Mouse (Mus musculus): ENCODE results near the gene Klhl36. TPM values are rescaled to one million over a fixed set of nuclear protein-coding genes. Genes with fewer than 3 reads are reported as not detected.

Gene Klhl36
- polyA plus RNA-seq, 1 experiment from 2014 or later = 12.2 TPM

- Histone ChIP-seq H3K4me2 (ENCODE audit: low read depth, low read length) (no peak overlapping the region), H3K27ac (ENCODE audit: low read length) (peak overlapping the region; percentile 35; the same call in 1 of the 2 replicates), H3K27me3 (replicated peaks; ENCODE audit: control insufficient read depth, insufficient read depth, low read length) (no peaks in the 10 kb centered on the region), H3K4me3 (ENCODE audit: low read length) (no peak overlapping the region), H3K9me3 (ENCODE audit: control insufficient read depth, low read length) (no peaks in the 10 kb centered on the region), H3K9ac (ENCODE audit: low read depth, low read length) (no peak overlapping the region; the same call in 1 of the 2 replicates), H3K4me1 (ENCODE audit: control insufficient read depth, insufficient read depth, low read length) (peaks cover 44% of the 10 kb centered on the region), H3K36me3 (ENCODE audit: control insufficient read depth, insufficient read depth, low read length) (peaks cover 8% of the 10 kb centered on the region)
- 65% methylated on average over 11 of the region's 11 CpGs for WGBS
- ATAC-seq = no peak
These were observed 37.2 kb upstream of the Klhl36 start for GRCm38 (mm10) chr8:119824809-119825273.

GRCm38 (mm10) chr8:119825950-119826730, 35.9 kb upstream of the Klhl36 start:
- Histone ChIP-seq H3K9ac (ENCODE audit: low read depth, low read length) (no peak overlapping the region), H3K9me3 (ENCODE audit: control insufficient read depth, low read length) (no peaks in the 10 kb centered on the region), H3K4me1 (ENCODE audit: control insufficient read depth, insufficient read depth, low read length) (peaks cover 57% of the 10 kb centered on the region), H3K4me2 (ENCODE audit: low read depth, low read length) (no peak overlapping the region), H3K36me3 (ENCODE audit: control insufficient read depth, insufficient read depth, low read length) (peaks cover 3% of the 10 kb centered on the region; the same call in 1 of the 2 replicates), H3K4me3 (ENCODE audit: low read length) (no peak overlapping the region), H3K27me3 (replicated peaks; ENCODE audit: control insufficient read depth, insufficient read depth, low read length) (no peaks in the 10 kb centered on the region), H3K27ac (ENCODE audit: low read length) (0 out of 2 replicates have a peak overlapping the region, but pooled peaks have one; percentile 24)
- 77% methylated on average over 19 of the region's 19 CpGs for WGBS
- ATAC-seq = no peak

GRCm38 (mm10) chr8:119826982-119827381, 35.1 kb upstream of the Klhl36 start:
- 65% methylated on average over 5 of the region's 5 CpGs for WGBS
- Histone ChIP-seq H3K4me2 (ENCODE audit: low read depth, low read length) (no peak overlapping the region), H3K27ac (ENCODE audit: low read length) (no peak overlapping the region)

GRCm38 (mm10) chr8:119827721-119828153, 34.3 kb upstream of the Klhl36 start:
- H3K9me3 ChIP-seq (ENCODE audit: control insufficient read depth, low read length) = no peaks in the 10 kb centered on the region
- peaks cover 73% of the 10 kb centered on the region for H3K4me1 ChIP-seq (ENCODE audit: control insufficient read depth, insufficient read depth, low read length)
- H3K36me3 ChIP-seq (ENCODE audit: control insufficient read depth, insufficient read depth, low read length) = no peaks in the 10 kb centered on the region
- peak overlapping the region; percentile 30; the same call in 1 of the 2 replicates for H3K27ac ChIP-seq (ENCODE audit: low read length)
- no peak for ATAC-seq
- H3K4me2 ChIP-seq (ENCODE audit: low read depth, low read length) = no peak overlapping the region
- H3K4me3 ChIP-seq (ENCODE audit: low read length) = no peak overlapping the region
- WGBS = 29% methylated on average over 4 of the region's 4 CpGs
- H3K9ac ChIP-seq (ENCODE audit: low read depth, low read length) = peak overlapping the region; percentile 21; the same call in 1 of the 2 replicates
- no peaks in the 10 kb centered on the region for H3K27me3 ChIP-seq (replicated peaks; ENCODE audit: control insufficient read depth, insufficient read depth, low read length)

More at GRCm38 (mm10) chr8:119826982-119827381, 35.1 kb upstream of the Klhl36 start:
- H3K9me3 ChIP-seq (ENCODE audit: control insufficient read depth, low read length) = no peaks in the 10 kb centered on the region
- 0 out of 2 replicates have a peak overlapping the region, but pooled peaks have one; percentile 6 for H3K9ac ChIP-seq (ENCODE audit: low read depth, low read length)
- no peak for ATAC-seq
- H3K4me3 ChIP-seq (ENCODE audit: low read length) = no peak overlapping the region
- H3K36me3 ChIP-seq (ENCODE audit: control insufficient read depth, insufficient read depth, low read length) = no peaks in the 10 kb centered on the region
- H3K4me1 ChIP-seq (ENCODE audit: control insufficient read depth, insufficient read depth, low read length) = peaks cover 65% of the 10 kb centered on the region
- no peaks in the 10 kb centered on the region for H3K27me3 ChIP-seq (replicated peaks; ENCODE audit: control insufficient read depth, insufficient read depth, low read length)

DNA sequence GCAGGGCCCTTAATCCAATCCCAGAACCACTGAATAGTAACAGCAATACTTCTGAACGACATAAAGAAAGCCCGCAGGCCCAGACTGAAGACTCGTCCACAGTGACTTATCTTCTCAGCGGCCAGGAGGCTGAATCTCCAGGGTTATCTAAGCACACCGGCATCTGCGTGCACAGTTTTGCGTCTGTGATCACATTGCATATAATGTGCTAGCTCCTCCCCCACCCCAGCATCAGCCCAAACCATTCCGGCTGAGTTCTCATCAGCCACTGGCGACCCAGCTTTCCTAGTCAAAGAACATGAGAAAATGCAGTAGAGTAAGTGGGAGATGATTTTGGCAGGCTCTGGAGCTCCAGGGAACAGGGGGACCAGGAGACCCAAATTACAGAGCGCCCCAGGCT, 33.1 kb upstream of the Klhl36 start:
- no peak for ATAC-seq
- H3K27ac ChIP-seq (ENCODE audit: low read length) = no peak overlapping the region
- 64% methylated on average over 10 of the region's 10 CpGs for WGBS
- no peaks in the 10 kb centered on the region for H3K9me3 ChIP-seq (ENCODE audit: control insufficient read depth, low read length)
- H3K36me3 ChIP-seq (ENCODE audit: control insufficient read depth, insufficient read depth, low read length) = no peaks in the 10 kb centered on the region
- H3K4me1 ChIP-seq (ENCODE audit: control insufficient read depth, insufficient read depth, low read length) = peaks cover 86% of the 10 kb centered on the region
- H3K27me3 ChIP-seq (replicated peaks; ENCODE audit: control insufficient read depth, insufficient read depth, low read length) = no peaks in the 10 kb centered on the region
- H3K4me2 ChIP-seq (ENCODE audit: low read depth, low read length) = no peak overlapping the region
- H3K9ac ChIP-seq (ENCODE audit: low read depth, low read length) = no peak overlapping the region
- no peak overlapping the region for H3K4me3 ChIP-seq (ENCODE audit: low read length)

- H3K9me3 ChIP-seq (ENCODE audit: control insufficient read depth, low read length) = no peaks in the 10 kb centered on the region
- WGBS = 66% methylated on average over 13 of the region's 13 CpGs
- H3K4me1 ChIP-seq (ENCODE audit: control insufficient read depth, insufficient read depth, low read length) = peaks cover 86% of the 10 kb centered on the region
- no peaks in the 10 kb centered on the region for H3K36me3 ChIP-seq (ENCODE audit: control insufficient read depth, insufficient read depth, low read length)
- no peak overlapping the region for H3K4me3 ChIP-seq (ENCODE audit: low read length)
- H3K9ac ChIP-seq (ENCODE audit: low read depth, low read length) = no peak overlapping the region
- no peak for ATAC-seq
- H3K27ac ChIP-seq (ENCODE audit: low read length) = no peak overlapping the region
- H3K27me3 ChIP-seq (replicated peaks; ENCODE audit: control insufficient read depth, insufficient read depth, low read length) = no peaks in the 10 kb centered on the region
- no peak overlapping the region for H3K4me2 ChIP-seq (ENCODE audit: low read depth, low read length)
These were observed 32.6 kb upstream of the Klhl36 start for GRCm38 (mm10) chr8:119829420-119829819.

DNA sequence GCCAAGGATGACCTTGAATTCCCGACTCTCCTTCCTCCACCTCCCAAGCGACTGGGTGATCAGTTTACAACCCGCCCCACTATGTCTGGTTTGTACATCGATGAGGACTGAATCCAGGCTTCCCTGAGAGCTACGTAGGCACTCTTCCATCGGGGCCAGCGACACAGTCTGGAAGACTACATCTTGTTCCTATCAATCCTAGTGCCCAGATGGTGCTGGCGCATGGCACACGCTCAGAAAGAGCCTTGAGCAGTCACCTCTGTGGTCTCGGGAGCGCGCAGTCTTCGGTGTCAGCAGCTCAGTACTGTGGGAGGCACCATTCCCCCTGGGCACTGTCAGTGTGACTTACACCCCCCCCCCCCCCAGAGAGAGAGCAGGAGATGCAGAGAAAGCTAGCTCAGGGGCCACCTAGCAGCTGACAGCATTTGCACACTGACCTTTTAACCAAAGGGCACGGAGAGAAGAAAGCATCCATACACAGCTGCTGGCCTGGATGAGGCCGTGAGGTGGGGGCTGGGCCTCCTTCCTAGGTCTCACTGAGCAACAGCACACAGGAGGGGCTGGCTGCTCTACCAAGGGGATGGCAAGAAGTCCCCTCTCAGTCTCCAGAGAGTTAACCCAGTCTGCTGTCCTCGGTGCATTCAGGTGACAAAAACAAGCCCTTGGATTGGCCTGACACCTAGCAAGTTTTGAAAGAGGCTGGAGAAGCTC, 32.0 kb upstream of the Klhl36 start:
- ATAC-seq = no peak
- no peaks in the 10 kb centered on the region for H3K27me3 ChIP-seq (replicated peaks; ENCODE audit: control insufficient read depth, insufficient read depth, low read length)
- no peak overlapping the region; the same call in 1 of the 2 replicates for H3K4me2 ChIP-seq (ENCODE audit: low read depth, low read length)
- H3K4me1 ChIP-seq (ENCODE audit: control insufficient read depth, insufficient read depth, low read length) = peaks cover 81% of the 10 kb centered on the region
- no peaks in the 10 kb centered on the region for H3K36me3 ChIP-seq (ENCODE audit: control insufficient read depth, insufficient read depth, low read length)
- H3K9me3 ChIP-seq (ENCODE audit: control insufficient read depth, low read length) = no peaks in the 10 kb centered on the region
- H3K4me3 ChIP-seq (ENCODE audit: low read length) = no peak overlapping the region
- H3K27ac ChIP-seq (ENCODE audit: low read length) = peak overlapping the region; percentile 34; the same call in 1 of the 2 replicates
- no peak overlapping the region for H3K9ac ChIP-seq (ENCODE audit: low read depth, low read length)
- 56% methylated on average over 16 of the region's 16 CpGs for WGBS

GRCm38 (mm10) chr8:119830589-119830988, 31.5 kb upstream of the Klhl36 start:
- no peak overlapping the region for H3K4me3 ChIP-seq (ENCODE audit: low read length)
- H3K27ac ChIP-seq (ENCODE audit: low read length) = peak overlapping the region; percentile 81; the same call in 1 of the 2 replicates
- ATAC-seq = no peak
- H3K4me1 ChIP-seq (ENCODE audit: control insufficient read depth, insufficient read depth, low read length) = peaks cover 78% of the 10 kb centered on the region
- H3K9ac ChIP-seq (ENCODE audit: low read depth, low read length) = no peak overlapping the region
- WGBS = 46% methylated on average over 7 of the region's 7 CpGs
- no peaks in the 10 kb centered on the region for H3K36me3 ChIP-seq (ENCODE audit: control insufficient read depth, insufficient read depth, low read length)
- no peaks in the 10 kb centered on the region for H3K9me3 ChIP-seq (ENCODE audit: control insufficient read depth, low read length)
- H3K4me2 ChIP-seq (ENCODE audit: low read depth, low read length) = no peak overlapping the region
- H3K27me3 ChIP-seq (replicated peaks; ENCODE audit: control insufficient read depth, insufficient read depth, low read length) = no peaks in the 10 kb centered on the region

DNA sequence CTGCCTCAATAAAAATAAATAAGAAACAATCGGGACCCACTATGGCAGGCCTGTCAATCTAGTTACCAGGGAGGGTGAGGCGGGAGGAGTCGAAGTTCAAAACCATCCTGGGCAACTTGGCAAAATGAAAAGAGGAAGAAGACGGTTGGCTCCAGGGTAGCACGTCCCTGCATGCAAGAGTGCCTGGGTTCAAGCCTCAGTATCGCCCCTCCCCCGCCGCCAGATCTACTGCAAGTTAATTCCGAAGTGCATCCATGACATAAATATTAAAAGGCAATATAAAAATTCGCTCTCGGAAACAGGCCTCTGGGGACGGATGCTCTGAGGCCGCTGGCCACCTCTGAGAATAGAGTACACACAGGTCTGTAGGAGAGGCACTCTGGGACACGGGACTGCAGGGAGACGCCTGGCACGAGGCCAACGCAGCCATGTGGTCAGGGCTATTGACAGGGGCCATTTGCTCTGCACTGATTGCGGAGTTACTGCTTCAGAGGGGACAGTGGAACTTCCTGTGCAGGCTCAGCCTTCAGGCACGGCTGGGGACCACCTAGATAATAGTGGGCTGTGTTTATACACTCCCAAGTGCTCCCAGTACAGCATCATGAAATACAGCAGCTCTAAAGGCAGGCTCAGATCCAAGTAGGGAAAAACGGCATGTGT, 30.6 kb upstream of the Klhl36 start:
- Histone ChIP-seq H3K27me3 (replicated peaks; ENCODE audit: control insufficient read depth, insufficient read depth, low read length) (no peaks in the 10 kb centered on the region), H3K9me3 (ENCODE audit: control insufficient read depth, low read length) (no peaks in the 10 kb centered on the region), H3K4me2 (ENCODE audit: low read depth, low read length) (peak overlapping the region; percentile 28), H3K4me3 (ENCODE audit: low read length) (0 out of 2 replicates have a peak overlapping the region, but pooled peaks have one; percentile 2), H3K27ac (ENCODE audit: low read length) (peak overlapping the region; percentile 81), H3K9ac (ENCODE audit: low read depth, low read length) (peak overlapping the region; percentile 49; the same call in 1 of the 2 replicates), H3K4me1 (ENCODE audit: control insufficient read depth, insufficient read depth, low read length) (peaks cover 82% of the 10 kb centered on the region), H3K36me3 (ENCODE audit: control insufficient read depth, insufficient read depth, low read length) (no peaks in the 10 kb centered on the region)
- 21% methylated on average over 20 of the region's 20 CpGs for WGBS
- ATAC-seq = peak; percentile 83
